Mouse (Mus musculus) MEL (cell line): ENCODE data around the gene Vgll1. TPM values are rescaled to one million over a fixed set of nuclear protein-coding genes. Genes with fewer than 3 reads are reported as not detected.

Experiments used
- DNase-seq: peaks from one replicate; pipeline ENCODE4 v3.0.0; 2011; ENCODE audit warnings: low read depth, low spot score
- H3K27ac ChIP-seq: 2 replicates; pipeline ENCODE4 v1.5.1; 2012; ENCODE audit warnings: low read depth, mild to moderate bottlenecking, control low read depth, low read length, moderate library complexity; ENCODE audit not compliant: control insufficient read depth
- H3K27me3 ChIP-seq, 2 experiments: fragments of 150-350 bp in 1 of 2; sonication (generic) in 1 of 2; 2 replicates each; pipeline ENCODE4 v1.6.1; 2012; ENCODE audit warnings: low read length in 2 of 2, mild to moderate bottlenecking in 2 of 2, improper control_type of control experiment in 1 of 2, moderate library complexity in 1 of 2; ENCODE audit not compliant: insufficient read depth in 2 of 2, control insufficient read depth in 1 of 2
- H3K36me3 ChIP-seq, 2 experiments: 2 replicates each; pipeline ENCODE4 v1.6.1; 2012 to 2014; ENCODE audit warnings: low read length in 2 of 2, improper control_type of control experiment in 1 of 2, inconsistent platforms in 1 of 2, mild to moderate bottlenecking in 1 of 2; ENCODE audit not compliant: insufficient read depth in 2 of 2, control insufficient read depth in 1 of 2
- H3K4me1 ChIP-seq, 2 experiments: fragments of 150-350 bp in 1 of 2; sonication (generic) in 1 of 2; 2 replicates each; pipeline ENCODE4 v1.6.1; 2012; ENCODE audit warnings: low read length in 2 of 2, improper control_type of control experiment in 1 of 2, mild to moderate bottlenecking in 1 of 2; ENCODE audit not compliant: insufficient read depth in 2 of 2, control insufficient read depth in 1 of 2
- H3K4me3 ChIP-seq, 2 experiments: fragments of 150-350 bp in 1 of 2; sonication (generic) in 1 of 2; 2 replicates each; pipeline ENCODE4 v1.5.1; 2012; ENCODE audit warnings: low read depth in 2 of 2, low read length in 2 of 2, mild to moderate bottlenecking in 2 of 2, moderate library complexity in 2 of 2, control low read depth in 1 of 2, improper control_type of control experiment in 1 of 2; ENCODE audit not compliant: control insufficient read depth in 1 of 2, insufficient read depth in 1 of 2
- H3K79me2 ChIP-seq: 2 replicates; pipeline ENCODE4 v1.6.1; 2012; ENCODE audit warnings: mild to moderate bottlenecking, low read length, moderate library complexity; ENCODE audit not compliant: control insufficient read depth, poor library complexity, insufficient read depth
- H3K9ac ChIP-seq: 2 replicates; pipeline ENCODE4 v1.6.1; 2012; ENCODE audit warnings: low read depth, mild to moderate bottlenecking, control low read depth, low read length, moderate library complexity; ENCODE audit not compliant: control insufficient read depth, poor library complexity, severe bottlenecking
- H3K9me3 ChIP-seq: fragments of 150-350 bp; sonication (generic); replicated peaks from 2 replicates; pipeline ENCODE4 v1.6.1; 2012; ENCODE audit warnings: mild to moderate bottlenecking, low read length, improper control_type of control experiment, moderate library complexity; ENCODE audit not compliant: insufficient read depth
- BHLHE40 ChIP-seq: IDR thresholded peaks from 2 replicates; pipeline ENCODE4 v1.6.1; 2012; ENCODE audit warnings: low read depth, mild to moderate bottlenecking, inconsistent platforms, low read length, improper control_type of control experiment, borderline replicate concordance
- CHD2 ChIP-seq: IDR thresholded peaks from 2 replicates; pipeline ENCODE4 v1.6.1; 2011; ENCODE audit warnings: low read length, improper control_type of control experiment
- CTCF ChIP-seq, 3 experiments: IDR thresholded peaks in 2 of 3; conservative IDR thresholded peaks in 1 of 3; 2 replicates each; pipeline ENCODE4 v1.5.1; 2011 to 2012; ENCODE audit warnings: low read length in 3 of 3, low read depth in 2 of 3, mild to moderate bottlenecking in 2 of 3, improper control_type of control experiment in 1 of 3, inconsistent platforms in 1 of 3, mixed read lengths in 1 of 3, moderate library complexity in 1 of 3; ENCODE audit not compliant: control insufficient read depth in 1 of 3, insufficient read depth in 1 of 3, poor library complexity in 1 of 3, severe bottlenecking in 1 of 3
- E2F4 ChIP-seq: IDR thresholded peaks from 2 replicates; pipeline ENCODE4 v1.6.1; 2011; ENCODE audit warnings: low read depth, low read length, improper control_type of control experiment, borderline replicate concordance
- ELF1 ChIP-seq: IDR thresholded peaks from 2 replicates; pipeline ENCODE4 v1.6.1; 2014; ENCODE audit warnings: low read depth, mild to moderate bottlenecking, inconsistent platforms, low read length, improper control_type of control experiment, moderate library complexity
- GABPA ChIP-seq: IDR thresholded peaks from 2 replicates; pipeline ENCODE4 v1.6.1; 2012; ENCODE audit warnings: low read depth, mild to moderate bottlenecking, inconsistent platforms, low read length, improper control_type of control experiment, moderate library complexity
- HCFC1 ChIP-seq: IDR thresholded peaks from 2 replicates; pipeline ENCODE4 v1.6.1; 2012; ENCODE audit warnings: low read depth, mild to moderate bottlenecking, inconsistent platforms, low read length, improper control_type of control experiment, moderate library complexity
- MAX ChIP-seq: IDR thresholded peaks from 2 replicates; pipeline ENCODE4 v1.6.1; 2011; ENCODE audit warnings: low read length, improper control_type of control experiment
- MAZ ChIP-seq: IDR thresholded peaks from 2 replicates; pipeline ENCODE4 v1.6.1; 2012; ENCODE audit warnings: low read depth, mild to moderate bottlenecking, inconsistent platforms, low read length, improper control_type of control experiment
- MEF2A ChIP-seq: IDR thresholded peaks from 2 replicates; pipeline ENCODE4 v1.6.1; 2014; ENCODE audit warnings: low read depth, mild to moderate bottlenecking, inconsistent platforms, low read length, improper control_type of control experiment; ENCODE audit not compliant: poor library complexity, insufficient replicate concordance, severe bottlenecking; ENCODE audit errors: extremely low read depth
- MXI1 ChIP-seq: IDR thresholded peaks from 2 replicates; pipeline ENCODE4 v1.6.1; 2011; ENCODE audit warnings: mild to moderate bottlenecking, low read depth, low read length, improper control_type of control experiment
- MYB ChIP-seq: IDR thresholded peaks from 2 replicates; pipeline ENCODE4 v1.6.1; 2011; ENCODE audit warnings: mild to moderate bottlenecking, low read depth, low read length, improper control_type of control experiment
- MYC ChIP-seq: IDR thresholded peaks from 2 replicates; pipeline ENCODE4 v1.6.1; 2011; ENCODE audit warnings: low read depth, mild to moderate bottlenecking, low read length, improper control_type of control experiment, moderate library complexity
- NELFE ChIP-seq: IDR thresholded peaks from 2 replicates; pipeline ENCODE4 v1.6.1; 2011; ENCODE audit warnings: low read depth, low read length, improper control_type of control experiment
- NRF1 ChIP-seq: IDR thresholded peaks from 2 replicates; pipeline ENCODE4 v1.6.1; 2014; ENCODE audit warnings: low read depth, mild to moderate bottlenecking, inconsistent platforms, low read length, improper control_type of control experiment, moderate library complexity; ENCODE audit not compliant: poor library complexity, insufficient read depth, severe bottlenecking
- POLR2A ChIP-seq, 2 experiments: IDR thresholded peaks; 2 replicates each; pipeline ENCODE4 v1.6.1; 2011 to 2012; ENCODE audit warnings: low read length in 2 of 2, mild to moderate bottlenecking in 2 of 2, control low read depth in 1 of 2, improper control_type of control experiment in 1 of 2, low read depth in 1 of 2, moderate library complexity in 1 of 2; ENCODE audit not compliant: control insufficient read depth in 1 of 2, insufficient read depth in 1 of 2, poor library complexity in 1 of 2
- POLR2AphosphoS2 ChIP-seq: IDR thresholded peaks from 2 replicates; pipeline ENCODE4 v1.6.1; 2011; ENCODE audit warnings: low read length, improper control_type of control experiment
- SIN3A ChIP-seq: IDR thresholded peaks from 2 replicates; pipeline ENCODE4 v1.6.1; 2012; ENCODE audit warnings: low read length, improper control_type of control experiment, inconsistent platforms
- TBP ChIP-seq: IDR thresholded peaks from 2 replicates; pipeline ENCODE4 v1.8.0; 2011; ENCODE audit warnings: low read depth, low read length, improper control_type of control experiment
- UBTF ChIP-seq: IDR thresholded peaks from 2 replicates; pipeline ENCODE4 v1.6.1; 2012; ENCODE audit warnings: low read depth, mild to moderate bottlenecking, inconsistent platforms, low read length, improper control_type of control experiment, moderate library complexity, borderline replicate concordance; ENCODE audit not compliant: insufficient read depth
- USF1 ChIP-seq: IDR thresholded peaks from 2 replicates; pipeline ENCODE4 v1.6.1; 2014; ENCODE audit warnings: low read depth, mild to moderate bottlenecking, inconsistent platforms, low read length, improper control_type of control experiment, moderate library complexity
- USF2 ChIP-seq, 2 experiments: IDR thresholded peaks; 2 replicates each; pipeline ENCODE4 v1.6.1; 2011 to 2012; ENCODE audit warnings: improper control_type of control experiment in 2 of 2, low read length in 2 of 2, borderline replicate concordance in 1 of 2, inconsistent platforms in 1 of 2, low read depth in 1 of 2, mild to moderate bottlenecking in 1 of 2; ENCODE audit not compliant: insufficient read depth in 1 of 2
- ZMIZ1 ChIP-seq: IDR thresholded peaks from 2 replicates; pipeline ENCODE4 v1.6.1; 2012; ENCODE audit warnings: low read depth, mild to moderate bottlenecking, inconsistent platforms, low read length, improper control_type of control experiment, moderate library complexity
- polyA plus RNA-seq, 2 experiments: library from polyadenylated mRNA; stranded (reverse) in 1 of 2; unstranded in 1 of 2; fragments of >175 nt in 1 of 2; fragments of >200 nt in 1 of 2; gene quantifications; 2 replicates each; pipeline versions ENCODE4 v1.2.1 to v1.2.4; 2012; ENCODE audit warnings: low replicate concordance in 2 of 2, low read depth in 1 of 2; ENCODE audit not compliant: insufficient read length in 2 of 2, insufficient read depth in 1 of 2, missing spikeins in 1 of 2
- total RNA-seq: library from RNA; depleted of rRNA; stranded (reverse); fragments of 300-350 nt; gene quantifications from 2 replicates; pipeline ENCODE4 v1.2.3, GENCODE M21; 2012

Gene Vgll1
- total and polyA plus RNA-seq, 3 experiments, result not detected

DNA sequence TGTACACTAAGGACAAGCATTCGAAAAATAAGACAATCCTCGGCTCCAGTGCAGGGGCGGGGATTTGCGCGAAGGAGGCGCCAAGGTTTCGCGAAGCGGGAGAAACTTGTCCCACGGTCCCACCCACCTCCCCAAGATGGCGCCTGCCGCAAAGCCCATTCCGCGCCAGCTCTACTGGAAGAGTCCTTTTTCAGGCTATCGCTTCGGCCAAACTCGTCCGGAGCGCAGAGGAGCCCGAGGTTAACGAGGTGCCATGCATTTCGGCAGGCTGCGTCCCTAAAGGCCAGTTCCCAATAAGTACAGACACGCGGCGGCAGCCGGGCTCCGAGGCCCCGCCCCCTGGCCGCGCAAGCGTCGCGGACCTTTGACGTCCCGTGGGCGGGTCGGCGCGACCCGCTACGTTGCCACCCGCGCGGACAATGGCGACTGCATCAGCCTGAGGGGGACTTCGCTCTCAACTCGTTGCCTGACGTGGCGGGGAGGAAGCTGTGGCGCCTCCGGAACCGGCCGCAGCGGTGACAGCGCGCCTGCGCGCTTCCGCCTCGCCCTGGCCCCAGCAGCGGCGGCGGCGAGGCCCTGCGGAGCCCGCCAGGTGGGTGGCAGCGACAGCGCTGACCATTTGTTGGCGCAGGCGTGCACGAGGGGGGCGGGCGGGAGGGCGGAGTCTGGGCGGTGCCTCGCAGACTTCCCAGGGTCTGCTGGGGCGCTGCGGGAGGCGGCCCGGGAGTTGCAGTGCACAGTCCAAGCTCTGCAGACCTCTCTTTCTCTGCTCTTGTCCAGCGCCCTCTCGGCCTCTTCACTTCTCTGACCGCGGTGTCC is 34.5 kb upstream of the Vgll1 start, which contains the start of gene Htatsf1:
TSS of gene Htatsf1 (plus strand) at position 410 of the 819 bp plus-strand sequence.
- peak; percentile 84 for DNase-seq
- Histone ChIP-seq H3K9ac (peak within 1 kb of the TSS; percentile 87), H3K4me1 (no peaks in the 10 kb centered on the region), H3K27me3 (no peaks in the 10 kb centered on the region), H3K79me2 (peaks cover 3% of the 10 kb centered on the region; the same call in 1 of the 2 replicates), H3K4me3 (peak within 1 kb of the TSS; percentile 73 to 79), H3K9me3 (no peaks in the 10 kb centered on the region), H3K36me3 (peaks cover 0 to 2% of the 10 kb centered on the region in 2 experiments; a peak in 1 of 4 replicates), H3K27ac (peak within 1 kb of the TSS; percentile 92)
- no peak for TF ChIP-seq ZMIZ1
- peak in 1 of 2 experiments; percentile 63; a peak in 1 of 4 replicates for TF ChIP-seq POLR2A (IDR thresholded peaks at IDR 0.05; ENCODE audit: control insufficient read depth in 1 of 2, insufficient read depth in 1 of 2, low read depth in 1 of 2, low read length in 2 of 2, poor library complexity in 1 of 2)
- no peak for TF ChIP-seq UBTF
- TF ChIP-seq BHLHE40, result no peak
- TF ChIP-seq USF2 (IDR thresholded peaks at IDR 0.05; ENCODE audit: borderline replicate concordance in 1 of 2, insufficient read depth in 1 of 2, low read depth in 1 of 2, low read length in 2 of 2), result no peak
- peak; percentile 58 for TF ChIP-seq MXI1
- peak; percentile 44; the same call in 1 of the 2 replicates for TF ChIP-seq NRF1
- peak; percentile 62; the same call in 1 of the 2 replicates for TF ChIP-seq NELFE
- peak; percentile 80 for TF ChIP-seq HCFC1
- no peak for TF ChIP-seq CHD2
- no peak for TF ChIP-seq MYB
- TF ChIP-seq E2F4, result peak; percentile 74; the same call in 1 of the 2 replicates
- peak; percentile 29; the same call in 1 of the 2 replicates for TF ChIP-seq SIN3A
- TF ChIP-seq MYC, result no peak; the same call in 1 of the 2 replicates
- peak; percentile 37; the same call in 1 of the 2 replicates for TF ChIP-seq TBP
- TF ChIP-seq CTCF (IDR thresholded peaks at IDR 0.05 in 2 of 3, conservative IDR thresholded peaks at IDR 0.05 in 1 of 3; ENCODE audit: control insufficient read depth in 1 of 3, insufficient read depth in 1 of 3, low read depth in 2 of 3, low read length in 3 of 3, poor library complexity in 1 of 3, severe bottlenecking in 1 of 3), result no peak
- no peak; the same call in 1 of the 2 replicates for TF ChIP-seq ELF1
- TF ChIP-seq MEF2A, result no peak
- no peak; the same call in 1 of the 2 replicates for TF ChIP-seq POLR2AphosphoS2
- TF ChIP-seq GABPA, result no peak
- TF ChIP-seq MAX, result no peak
- no peak for TF ChIP-seq USF1
- TF ChIP-seq MAZ, result no peak; the same call in 1 of the 2 replicates
